Mouse (Mus musculus) spleen, adult 2 months (tissue): ENCODE data around the gene D630003M21Rik.

ENCODE experiments used
- CTCF ChIP-seq: fragments of 200-500 bp; IDR thresholded peaks from 2 replicates; pipeline ENCODE4 v1.5.1; 2011; ENCODE audit warnings: mild to moderate bottlenecking, inconsistent platforms; ENCODE audit not compliant: insufficient read depth, insufficient read length, insufficient replicate concordance; ENCODE audit errors: extremely low read depth
- POLR2A ChIP-seq: fragments of 200-500 bp; IDR thresholded peaks from 2 replicates; pipeline ENCODE4 v1.6.1; 2011; ENCODE audit warnings: low read depth, low read length, inconsistent platforms

GRCm38 (mm10) chr2:158143816-158144215 is 85.2 kb downstream of the D630003M21Rik start:
- TF ChIP-seq POLR2A (no peak), CTCF (no peak)
